Mouse (Mus musculus): ENCODE results near the gene Hapln1.

DNA sequence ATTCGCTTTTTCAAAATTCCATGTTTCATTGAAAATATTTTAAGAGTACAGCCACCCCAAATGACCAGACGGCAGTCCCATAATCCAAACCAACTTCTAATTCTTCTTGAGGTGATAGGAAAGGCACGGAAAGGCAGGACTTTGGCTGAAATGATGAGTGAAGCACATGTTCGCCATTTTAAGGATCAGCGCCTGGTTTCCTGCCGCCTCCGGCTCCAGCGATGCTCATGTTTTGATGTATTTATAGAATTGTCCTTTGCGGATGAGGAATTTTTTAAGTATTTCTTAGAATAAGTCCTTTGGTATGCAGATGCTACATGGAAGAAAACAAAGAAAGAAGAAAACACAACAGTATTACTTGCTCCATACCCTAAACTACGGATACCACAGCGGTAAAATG is 117.5 kb downstream of the Hapln1 start:
- TF ChIP-seq CTCF (IDR thresholded peaks at IDR 0.05; ENCODE audit: control insufficient read depth, insufficient read depth, insufficient replicate concordance, low read depth, low read length) (no peak), POLR2A (IDR thresholded peaks at IDR 0.05; ENCODE audit: control insufficient read depth, low read depth, low read length) (no peak)
